Mouse (Mus musculus): Measurements from ENCODE around the gene Crygn. TPM values are rescaled to one million over a fixed set of nuclear protein-coding genes. Genes with fewer than 3 reads are reported as not detected.
"Not testable (repeated sequence)": the region's sequence is repeated elsewhere in the genome, so short reads cannot be mapped to it uniquely, and the experiment has no call there.

Crygn gene
- polyA plus RNA-seq, 1 experiment from 2014 or later: 1.8 TPM

- peak overlapping the region; percentile 48; the same call in 1 of the 2 replicates for H3K9ac ChIP-seq
- peaks cover 5% of the 10 kb centered on the region for H3K4me1 ChIP-seq
- H3K36me3 ChIP-seq: no peaks in the 10 kb centered on the region
- H3K27me3 ChIP-seq: peaks cover 14% of the 10 kb centered on the region; the same call in 1 of the 2 replicates
- H3K27ac ChIP-seq: no peak overlapping the region
- H3K4me3 ChIP-seq: no peak overlapping the region
- peak overlapping the region; percentile 30 for H3K4me2 ChIP-seq (replicated peaks)
- peaks cover 5% of the 10 kb centered on the region for H3K9me3 ChIP-seq
- WGBS: 50% methylated on average over 13 of the region's 13 CpGs
- ATAC-seq (ENCODE audit: low FRiP score, low read depth): no peak
Measured at GRCm38 (mm10) chr5:24778843-24779140, 21.0 kb upstream of the Crygn start.

- ATAC-seq (ENCODE audit: low FRiP score, low read depth): no peak
- WGBS: 31% methylated on average over 17 of the region's 17 CpGs
- H3K27me3 ChIP-seq: peaks cover 14% of the 10 kb centered on the region; the same call in 1 of the 2 replicates
- H3K4me3 ChIP-seq: no peak overlapping the region
- no peak overlapping the region for H3K27ac ChIP-seq
- peaks cover 5% of the 10 kb centered on the region for H3K4me1 ChIP-seq
- H3K9me3 ChIP-seq: peaks cover 7% of the 10 kb centered on the region
- H3K36me3 ChIP-seq: no peaks in the 10 kb centered on the region
- peak overlapping the region; percentile 30 for H3K4me2 ChIP-seq (replicated peaks)
- H3K9ac ChIP-seq: peak overlapping the region; percentile 48; the same call in 1 of the 2 replicates
Measured at GRCm38 (mm10) chr5:24778082-24778842, 20.5 kb upstream of the Crygn start.

DNA sequence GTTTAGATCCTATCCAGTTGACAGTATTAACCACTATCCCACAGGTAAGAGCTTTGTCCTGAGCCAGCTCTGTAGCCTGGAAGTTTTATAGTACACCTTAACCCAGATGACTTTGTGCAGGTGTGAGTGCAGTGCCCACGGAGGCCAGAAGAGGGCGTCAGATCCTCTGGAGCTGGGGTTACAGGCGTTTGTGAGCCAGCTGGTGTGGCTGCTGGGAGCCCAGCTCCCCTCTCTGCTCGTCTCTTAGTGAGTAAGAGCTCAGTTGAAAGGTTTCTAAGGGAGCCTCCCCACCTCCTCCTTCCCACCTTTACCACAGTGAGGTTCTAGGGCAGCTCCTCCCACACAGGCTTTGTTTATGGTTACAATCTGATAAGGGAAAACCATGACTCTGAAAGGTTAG lies 18.9 kb upstream of the Crygn start:
- 62% methylated on average over 4 of the region's 4 CpGs for WGBS
- H3K4me2 ChIP-seq (replicated peaks): no peak overlapping the region
- H3K27me3 ChIP-seq: peaks cover 14% of the 10 kb centered on the region; the same call in 1 of the 2 replicates
- no peak overlapping the region for H3K4me3 ChIP-seq
- H3K36me3 ChIP-seq: no peaks in the 10 kb centered on the region
- peak overlapping the region; percentile 39; the same call in 1 of the 2 replicates for H3K27ac ChIP-seq
- H3K4me1 ChIP-seq: peaks cover 5% of the 10 kb centered on the region
- H3K9me3 ChIP-seq: peaks cover 7% of the 10 kb centered on the region
- no peak overlapping the region for H3K9ac ChIP-seq
- no peak for ATAC-seq (ENCODE audit: low FRiP score, low read depth)

DNA sequence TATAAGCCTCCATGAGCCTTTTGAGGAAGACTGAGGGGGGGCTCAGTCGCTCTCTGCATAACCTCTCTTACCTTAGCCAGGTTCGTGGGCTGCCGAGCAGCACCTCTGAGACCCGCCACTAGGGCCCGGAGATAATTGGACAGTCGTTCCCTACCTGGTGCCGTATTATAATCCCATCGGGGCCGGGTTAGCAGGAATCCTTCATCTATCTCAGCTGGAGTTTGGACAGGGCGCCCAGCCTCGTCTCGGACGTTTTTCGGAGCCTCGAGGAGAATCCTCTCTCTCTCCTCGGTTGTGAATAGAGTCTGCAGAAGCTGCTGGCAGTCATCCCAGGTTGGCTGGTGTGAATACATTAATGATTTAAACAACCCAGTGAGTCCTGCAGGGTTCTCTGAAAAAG lies 16.7 kb upstream of the Crygn start:
- H3K4me3 ChIP-seq; H3K27ac ChIP-seq; H3K9me3 ChIP-seq; H3K36me3 ChIP-seq; H3K4me1 ChIP-seq; H3K9ac ChIP-seq; H3K27me3 ChIP-seq; ATAC-seq (ENCODE audit: low FRiP score, low read depth); H3K4me2 ChIP-seq (replicated peaks): not testable (repeated sequence)
- 91% methylated on average over 16 of the region's 16 CpGs for WGBS

GRCm38 (mm10) chr5:24756931-24757330 lies 877 bp downstream of the Crygn start:
- 58% methylated on average over 3 of the region's 3 CpGs for WGBS
- peaks cover 12% of the 10 kb centered on the region for H3K4me1 ChIP-seq

DNA sequence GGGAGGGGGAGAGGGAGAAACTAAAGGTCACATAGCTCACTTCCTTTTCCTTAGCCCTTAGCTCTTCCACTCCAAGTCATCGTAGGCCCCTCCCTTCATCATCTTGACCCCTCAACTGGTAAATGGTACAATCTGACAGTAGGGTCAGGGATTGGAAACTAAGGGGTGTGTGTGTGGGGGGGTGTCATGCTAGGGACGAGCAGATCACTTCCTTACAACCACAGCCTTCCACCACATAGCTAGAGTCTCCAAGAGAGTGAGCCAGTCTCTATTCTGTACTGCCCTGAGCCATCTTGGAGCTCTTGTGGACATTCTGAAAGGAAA lies 5.7 kb downstream of the Crygn start:
- Histone ChIP-seq H3K4me3 (peak overlapping the region; percentile 58), H3K9ac (no peak overlapping the region), H3K9me3 (no peaks in the 10 kb centered on the region)

More at GRCm38 (mm10) chr5:24756931-24757330, 877 bp downstream of the Crygn start:
- no peaks in the 10 kb centered on the region for H3K9me3 ChIP-seq
- H3K4me2 ChIP-seq (replicated peaks): no peak overlapping the region
- no peak overlapping the region for H3K4me3 ChIP-seq
- H3K27ac ChIP-seq: no peak overlapping the region
- no peak overlapping the region for H3K9ac ChIP-seq
- no peaks in the 10 kb centered on the region for H3K36me3 ChIP-seq
- 0 out of 2 replicates have a peak, but pooled peaks cover 4% of the 10 kb centered on the region for H3K27me3 ChIP-seq
- no peak for ATAC-seq (ENCODE audit: low FRiP score, low read depth)

GRCm38 (mm10) chr5:24751305-24752174 lies 6.3 kb downstream of the Crygn start:
- Histone ChIP-seq H3K4me3 (peak overlapping the region; percentile 58), H3K4me2 (replicated peaks) (peak overlapping the region; percentile 77), H3K36me3 (no peaks in the 10 kb centered on the region), H3K9me3 (no peaks in the 10 kb centered on the region), H3K9ac (peak overlapping the region; percentile 85), H3K27me3 (no peaks in the 10 kb centered on the region), H3K27ac (peak overlapping the region; percentile 95), H3K4me1 (peaks cover 41% of the 10 kb centered on the region)
- 2% methylated on average over 25 of the region's 25 CpGs for WGBS
- ATAC-seq (ENCODE audit: low FRiP score, low read depth): peak; percentile 67

More for the DNA sequence above, 5.7 kb downstream of the Crygn start:
- H3K4me1 ChIP-seq: peaks cover 40% of the 10 kb centered on the region
- H3K27ac ChIP-seq: peak overlapping the region; percentile 95; the same call in 1 of the 2 replicates
- H3K27me3 ChIP-seq: no peaks in the 10 kb centered on the region
- ATAC-seq (ENCODE audit: low FRiP score, low read depth): no peak
- WGBS: 6% methylated on average over 2 of the region's 2 CpGs
- no peaks in the 10 kb centered on the region for H3K36me3 ChIP-seq
- H3K4me2 ChIP-seq (replicated peaks): peak overlapping the region; percentile 77

DNA sequence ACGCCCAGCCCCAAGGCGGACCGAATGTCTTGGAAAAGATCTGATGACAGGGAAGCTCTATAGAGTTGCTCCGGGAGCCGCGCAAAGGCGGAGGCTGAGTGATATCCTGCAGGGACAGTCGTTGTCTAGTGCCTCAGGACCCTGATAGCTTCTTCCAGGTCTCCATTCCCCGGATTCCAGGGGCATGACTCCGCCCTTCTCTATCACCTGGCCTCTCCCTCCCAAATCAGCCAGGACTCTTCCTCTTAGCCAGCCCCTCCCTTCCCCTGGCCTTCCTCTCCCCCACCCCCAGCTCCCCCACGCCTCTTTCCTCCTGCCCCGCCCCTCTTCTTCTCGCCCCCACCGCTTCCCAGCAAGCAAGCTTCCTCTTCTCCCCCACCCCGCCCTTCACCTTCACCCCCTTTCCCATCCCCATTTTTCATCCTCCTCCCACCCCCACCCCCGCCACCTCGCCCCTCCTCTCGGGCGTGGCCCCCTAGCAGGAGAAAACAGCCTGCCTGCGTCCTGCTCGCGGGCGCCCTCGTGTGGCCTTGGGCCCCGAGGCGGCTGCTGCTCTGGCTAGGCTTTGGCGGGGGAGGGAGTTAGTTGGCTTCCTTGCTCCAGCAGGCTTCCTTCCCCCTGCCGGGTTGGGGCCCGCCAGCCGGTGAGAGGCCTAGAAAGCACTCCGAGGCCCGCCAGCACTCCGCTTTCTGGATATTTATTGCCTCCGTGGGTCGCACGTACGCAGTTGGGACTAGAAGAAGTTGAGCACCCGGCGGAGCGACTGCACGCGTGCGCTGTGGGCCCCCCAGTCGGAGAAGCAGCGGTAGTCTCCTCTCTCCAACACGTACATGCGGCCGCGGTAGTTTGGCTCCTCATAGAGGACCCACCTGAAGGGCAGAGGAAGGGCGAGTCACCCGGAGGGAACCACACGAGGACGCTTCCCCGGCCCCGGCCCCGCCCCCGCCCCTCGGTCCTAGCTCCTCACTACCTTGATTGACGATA lies 7.2 kb downstream of the Crygn start:
- no peaks in the 10 kb centered on the region for H3K27me3 ChIP-seq
- peak overlapping the region; percentile 85 for H3K9ac ChIP-seq
- peaks cover 41% of the 10 kb centered on the region for H3K4me1 ChIP-seq
- peak overlapping the region; percentile 95 for H3K27ac ChIP-seq
- peak; percentile 84 for ATAC-seq (ENCODE audit: low FRiP score, low read depth)
- under 1% methylated on average over 59 of the region's 59 CpGs for WGBS
- H3K36me3 ChIP-seq: no peaks in the 10 kb centered on the region
- H3K4me3 ChIP-seq: peak overlapping the region; percentile 58
- H3K4me2 ChIP-seq (replicated peaks): peak overlapping the region; percentile 77
- H3K9me3 ChIP-seq: no peaks in the 10 kb centered on the region

DNA sequence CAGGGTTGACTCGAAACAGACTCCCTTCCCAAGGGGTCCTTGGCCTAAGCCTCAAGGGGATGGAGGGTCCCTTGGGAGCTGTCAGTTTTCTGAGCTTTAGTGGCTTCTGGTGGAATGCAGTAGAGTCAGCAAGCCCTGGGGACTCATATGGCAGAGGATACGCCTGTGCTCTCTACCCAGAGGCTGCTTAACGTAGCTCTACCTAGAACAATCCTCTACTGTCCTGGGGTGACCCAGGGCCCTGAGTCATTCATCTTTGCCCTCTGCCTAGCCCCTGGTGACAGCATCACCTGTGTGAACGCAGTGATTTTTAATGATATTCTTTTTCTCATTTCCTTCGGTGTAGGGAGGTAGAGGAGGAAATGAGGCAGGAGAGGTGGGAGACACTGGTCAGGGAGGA lies 8.1 kb downstream of the Crygn start:
- peak overlapping the region; percentile 58 for H3K4me3 ChIP-seq
- peak overlapping the region; percentile 49 for H3K27ac ChIP-seq
- peaks cover 36% of the 10 kb centered on the region for H3K4me1 ChIP-seq
- no peak for ATAC-seq (ENCODE audit: low FRiP score, low read depth)
- H3K36me3 ChIP-seq: no peaks in the 10 kb centered on the region
- peak overlapping the region; percentile 77 for H3K4me2 ChIP-seq (replicated peaks)
- 53% methylated on average over 5 of the region's 5 CpGs for WGBS
- no peaks in the 10 kb centered on the region for H3K27me3 ChIP-seq
- peak overlapping the region; percentile 85; the same call in 1 of the 2 replicates for H3K9ac ChIP-seq
- H3K9me3 ChIP-seq: no peaks in the 10 kb centered on the region

DNA sequence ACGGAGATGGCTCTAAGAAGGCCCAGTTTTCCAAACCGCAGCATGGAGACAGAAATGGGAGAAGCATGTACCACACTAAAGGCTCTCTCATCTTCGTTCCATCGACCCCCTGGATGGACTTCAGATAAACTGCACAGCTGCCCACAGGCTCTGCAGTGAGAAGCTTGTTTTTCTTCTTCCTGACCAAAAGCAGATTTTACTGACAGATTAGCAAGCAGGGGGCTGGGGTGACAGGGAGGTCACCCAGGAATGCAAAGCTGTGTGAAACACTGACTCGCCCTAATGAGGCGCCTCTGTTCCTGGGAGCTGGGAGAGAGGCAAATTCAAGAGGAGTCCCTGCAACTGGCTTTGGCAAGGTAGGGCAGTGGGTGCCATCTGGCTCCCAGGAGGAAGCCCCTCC lies 10.3 kb downstream of the Crygn start:
- H3K4me1 ChIP-seq: peaks cover 35% of the 10 kb centered on the region
- 0 out of 2 replicates have a peak overlapping the region, but pooled peaks have one; percentile 1 for H3K9ac ChIP-seq
- peak overlapping the region; percentile 10; the same call in 1 of the 2 replicates for H3K27ac ChIP-seq
- no peaks in the 10 kb centered on the region for H3K27me3 ChIP-seq
- H3K36me3 ChIP-seq: no peaks in the 10 kb centered on the region
- H3K9me3 ChIP-seq: no peaks in the 10 kb centered on the region
- ATAC-seq (ENCODE audit: low FRiP score, low read depth): no peak
- WGBS: 7% methylated on average over 6 of the region's 6 CpGs
- H3K4me3 ChIP-seq: no peak overlapping the region
- H3K4me2 ChIP-seq (replicated peaks): no peak overlapping the region

- ATAC-seq (ENCODE audit: low FRiP score, low read depth): no peak
- Histone ChIP-seq H3K27ac (no peak overlapping the region), H3K27me3 (no peaks in the 10 kb centered on the region), H3K4me2 (replicated peaks) (no peak overlapping the region), H3K4me1 (peaks cover 28% of the 10 kb centered on the region), H3K4me3 (no peak overlapping the region), H3K36me3 (no peaks in the 10 kb centered on the region), H3K9ac (no peak overlapping the region), H3K9me3 (no peaks in the 10 kb centered on the region)
- 87% methylated on average over 10 of the region's 10 CpGs for WGBS
Measured at GRCm38 (mm10) chr5:24743956-24744355, 13.9 kb downstream of the Crygn start.

Measured in limb, embryonic 13.5 days (tissue).